Mouse (Mus musculus): ENCODE results near the gene Dkkl1. TPM values are rescaled to one million over a fixed set of nuclear protein-coding genes. Genes with fewer than 3 reads are reported as not detected.
"Not testable (repeated sequence)": the region's sequence is repeated elsewhere in the genome, so short reads cannot be mapped to it uniquely, and the experiment has no call there.

Gene Dkkl1
- total and polyA plus RNA-seq, 2 experiments from 2014 or later: 18.3 to 24.0 TPM

- H3K4me2 ChIP-seq (ENCODE audit: low read depth, low read length): no peak overlapping the region
- DNase-seq (ENCODE audit: low spot score) (no peak), ATAC-seq (no peak)
Observed at GRCm38 (mm10) chr7:45174567-45175280, 37.2 kb downstream of the Dkkl1 start.

GRCm38 (mm10) chr7:45173772-45174171 lies 38.2 kb downstream of the Dkkl1 start:
- H3K4me3 ChIP-seq (ENCODE audit: low read length); H3K9ac ChIP-seq (replicated peaks; ENCODE audit: low read length); H3K36me3 ChIP-seq (ENCODE audit: insufficient read depth, low read length); H3K4me1 ChIP-seq (ENCODE audit: insufficient read depth, low read length); H3K27ac ChIP-seq; H3K9me3 ChIP-seq (ENCODE audit: low read length); DNase-seq (ENCODE audit: low spot score); H3K4me2 ChIP-seq (ENCODE audit: low read depth, low read length); ATAC-seq: not testable (repeated sequence)
- H3K27me3 ChIP-seq (ENCODE audit: insufficient read depth, low read length): peaks cover 60% of the 10 kb centered on the region
- peak; percentile 57 for TF ChIP-seq CTCF (IDR thresholded peaks at IDR 0.05; ENCODE audit: low read depth)
- 69% methylated on average over 1 of the region's 1 CpGs for WGBS

More at GRCm38 (mm10) chr7:45174567-45175280, 37.2 kb downstream of the Dkkl1 start:
- Histone ChIP-seq H3K36me3 (ENCODE audit: insufficient read depth, low read length) (no peaks in the 10 kb centered on the region), H3K4me3 (ENCODE audit: low read length) (no peak overlapping the region; the same call in 1 of the 2 replicates), H3K4me1 (ENCODE audit: insufficient read depth, low read length) (no peaks in the 10 kb centered on the region), H3K27ac (no peak overlapping the region), H3K9ac (replicated peaks; ENCODE audit: low read length) (no peak overlapping the region), H3K9me3 (ENCODE audit: low read length) (no peaks in the 10 kb centered on the region), H3K27me3 (ENCODE audit: insufficient read depth, low read length) (peaks cover 63% of the 10 kb centered on the region)
- no peak for TF ChIP-seq CTCF (IDR thresholded peaks at IDR 0.05; ENCODE audit: low read depth)
- 5% methylated on average over 27 of the region's 29 CpGs for WGBS

DNA sequence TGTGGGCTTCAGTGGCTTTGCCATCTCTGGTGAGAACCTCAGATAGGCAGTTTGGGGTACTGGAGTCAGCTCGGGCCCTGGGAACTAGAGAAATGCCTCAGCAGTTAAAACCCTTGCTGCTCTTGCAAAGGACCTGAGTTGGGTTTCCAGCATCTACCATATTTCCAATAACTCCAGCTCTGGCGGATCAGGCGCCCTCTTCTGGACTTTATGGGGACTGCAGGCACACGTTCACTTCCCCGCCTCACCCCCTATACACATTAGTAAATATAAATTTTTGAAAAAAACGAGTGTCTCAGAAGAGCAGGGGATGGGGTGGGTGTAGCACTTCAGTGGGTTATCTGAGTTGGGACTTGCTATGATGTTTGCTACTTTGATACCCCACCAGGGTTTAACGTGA lies 39.0 kb downstream of the Dkkl1 start:
- H3K4me3 ChIP-seq (ENCODE audit: low read length): no peak overlapping the region
- H3K4me2 ChIP-seq (ENCODE audit: low read depth, low read length): no peak overlapping the region
- peak; percentile 36 for TF ChIP-seq CTCF (IDR thresholded peaks at IDR 0.05; ENCODE audit: low read depth)
- ATAC-seq (no peak), DNase-seq (ENCODE audit: low spot score) (no peak)
- H3K9ac ChIP-seq (replicated peaks; ENCODE audit: low read length): no peak overlapping the region
- no peaks in the 10 kb centered on the region for H3K36me3 ChIP-seq (ENCODE audit: insufficient read depth, low read length)
- peaks cover 61% of the 10 kb centered on the region for H3K27me3 ChIP-seq (ENCODE audit: insufficient read depth, low read length)
- no peaks in the 10 kb centered on the region for H3K9me3 ChIP-seq (ENCODE audit: low read length)
- H3K4me1 ChIP-seq (ENCODE audit: insufficient read depth, low read length): peaks cover 5% of the 10 kb centered on the region; the same call in 1 of the 2 replicates
- H3K27ac ChIP-seq: no peak overlapping the region
- 63% methylated on average over 7 of the region's 7 CpGs for WGBS

DNA sequence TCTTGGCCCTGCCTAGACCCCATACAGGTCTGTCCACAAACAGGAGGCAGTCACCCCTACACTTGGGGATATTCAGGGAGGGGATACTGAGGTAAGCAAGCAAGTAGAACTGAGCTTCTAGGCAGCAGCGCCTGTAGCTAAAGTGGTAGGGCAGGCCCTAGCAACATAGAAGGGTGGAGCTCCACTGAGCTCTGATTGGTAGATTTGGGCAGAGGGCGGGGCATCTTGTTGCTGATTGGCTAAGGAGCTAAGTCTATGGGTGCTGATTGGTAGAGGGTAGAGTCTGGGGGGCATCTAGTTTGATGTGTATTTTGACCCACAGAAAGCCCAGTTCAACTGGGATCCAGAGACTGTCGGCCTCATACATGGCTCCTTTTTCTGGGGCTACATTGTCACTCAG lies 42.5 kb downstream of the Dkkl1 start:
- DNase-seq (ENCODE audit: low spot score) (no peak), ATAC-seq (no peak)
- WGBS: 86% methylated on average over 3 of the region's 3 CpGs
- Histone ChIP-seq H3K27ac (no peak overlapping the region), H3K4me2 (ENCODE audit: low read depth, low read length) (no peak overlapping the region), H3K9ac (replicated peaks; ENCODE audit: low read length) (no peak overlapping the region), H3K36me3 (ENCODE audit: insufficient read depth, low read length) (no peaks in the 10 kb centered on the region), H3K4me1 (ENCODE audit: insufficient read depth, low read length) (peaks cover 9% of the 10 kb centered on the region; the same call in 1 of the 2 replicates), H3K4me3 (ENCODE audit: low read length) (no peak overlapping the region), H3K27me3 (ENCODE audit: insufficient read depth, low read length) (peaks cover 49% of the 10 kb centered on the region), H3K9me3 (ENCODE audit: low read length) (no peaks in the 10 kb centered on the region)
- no peak for TF ChIP-seq CTCF (IDR thresholded peaks at IDR 0.05; ENCODE audit: low read depth)

GRCm38 (mm10) chr7:45168656-45169055 lies 43.3 kb downstream of the Dkkl1 start:
- H3K4me1 ChIP-seq (ENCODE audit: insufficient read depth, low read length): peaks cover 9% of the 10 kb centered on the region; the same call in 1 of the 2 replicates
- H3K9me3 ChIP-seq (ENCODE audit: low read length): no peaks in the 10 kb centered on the region
- no peaks in the 10 kb centered on the region for H3K36me3 ChIP-seq (ENCODE audit: insufficient read depth, low read length)
- DNase-seq (ENCODE audit: low spot score) (no peak), ATAC-seq (no peak)
- H3K27me3 ChIP-seq (ENCODE audit: insufficient read depth, low read length): peaks cover 41% of the 10 kb centered on the region
- 6% methylated on average over 24 of the region's 24 CpGs for WGBS
- no peak for TF ChIP-seq CTCF (IDR thresholded peaks at IDR 0.05; ENCODE audit: low read depth)
- H3K4me3 ChIP-seq (ENCODE audit: low read length): 0 out of 2 replicates have a peak overlapping the region, but pooled peaks have one; percentile 10
- H3K4me2 ChIP-seq (ENCODE audit: low read depth, low read length): peak overlapping the region; percentile 42
- H3K27ac ChIP-seq: no peak overlapping the region
- peak overlapping the region; percentile 22; the same call in 1 of the 2 replicates for H3K9ac ChIP-seq (replicated peaks; ENCODE audit: low read length)

DNA sequence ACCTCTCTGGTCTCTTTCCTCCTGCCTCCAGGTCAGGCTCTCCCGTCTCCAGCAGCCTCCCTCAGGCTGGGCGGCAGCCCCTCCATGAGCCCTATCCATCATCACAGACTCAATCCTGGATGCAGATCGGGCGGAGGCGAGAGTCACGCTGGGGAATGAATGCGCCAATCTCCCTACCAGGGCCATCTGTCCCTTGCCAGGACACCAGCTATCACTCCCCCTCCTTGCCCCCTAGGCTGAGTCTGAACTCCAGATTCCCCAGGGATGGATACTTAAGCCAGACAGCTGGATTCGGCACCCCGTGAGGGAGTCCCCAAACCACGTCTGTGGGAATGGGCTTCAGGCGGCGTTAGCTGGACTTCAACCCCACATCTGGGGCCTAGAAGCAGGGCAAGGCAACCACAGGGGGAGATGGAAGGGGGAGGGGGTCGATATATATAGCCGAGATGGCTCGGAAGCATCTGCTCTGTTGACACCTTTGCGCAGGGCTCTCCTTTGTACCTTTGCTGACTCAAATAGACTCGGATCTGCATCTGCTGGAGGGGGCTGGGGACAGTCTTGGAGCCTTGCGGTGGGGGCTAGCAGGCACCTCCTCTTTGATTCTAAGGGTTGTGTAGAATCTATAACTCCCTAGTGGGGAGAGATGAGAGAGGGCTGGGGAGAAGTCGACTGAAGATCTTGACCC lies 44.0 kb downstream of the Dkkl1 start:
- WGBS: 3% methylated on average over 19 of the region's 19 CpGs
- TF ChIP-seq CTCF (IDR thresholded peaks at IDR 0.05; ENCODE audit: low read depth): no peak
- no peak overlapping the region for H3K27ac ChIP-seq
- no peaks in the 10 kb centered on the region for H3K36me3 ChIP-seq (ENCODE audit: insufficient read depth, low read length)
- no peak overlapping the region for H3K9ac ChIP-seq (replicated peaks; ENCODE audit: low read length)
- peak overlapping the region; percentile 42 for H3K4me2 ChIP-seq (ENCODE audit: low read depth, low read length)
- no peaks in the 10 kb centered on the region for H3K9me3 ChIP-seq (ENCODE audit: low read length)
- DNase-seq (ENCODE audit: low spot score) (no peak), ATAC-seq (no peak)
- H3K4me3 ChIP-seq (ENCODE audit: low read length): no peak overlapping the region
- H3K27me3 ChIP-seq (ENCODE audit: insufficient read depth, low read length): peaks cover 41% of the 10 kb centered on the region
- H3K4me1 ChIP-seq (ENCODE audit: insufficient read depth, low read length): peaks cover 9% of the 10 kb centered on the region; the same call in 1 of the 2 replicates

Measured in hindbrain, postnatal 0 days (tissue).